Mouse (Mus musculus) intestine, embryonic 14.5 days (tissue): ENCODE data around the gene Trim16. TPM values are rescaled to one million over a fixed set of nuclear protein-coding genes. Genes with fewer than 3 reads are reported as not detected.

Experiments
- ATAC-seq: fragments of 200-750 bp; cut with Nextera tagmentation; replicated peaks from 2 replicates; pipeline ENCODE4 v1.8.0; 2017; ENCODE audit warnings: low read depth, moderate number of reproducible peaks, moderate TSS enrichment, moderate library complexity; ENCODE audit not compliant: low FRiP score, low TSS enrichment
- DNase-seq: peaks from one replicate; pipeline ENCODE4 v3.0.0-alpha.2; 2018; ENCODE audit warnings: low spot score
- H3K27ac ChIP-seq: fragments of 300-500 bp; sonication (generic); 2 replicates; pipeline ENCODE4 v1.5.1; 2014; ENCODE audit warnings: low read depth, mild to moderate bottlenecking, control low read depth
- H3K27me3 ChIP-seq: fragments of 300-500 bp; sonication (generic); replicated peaks from 2 replicates; pipeline ENCODE4 v1.6.1; 2014; ENCODE audit warnings: low read length, control low read depth; ENCODE audit not compliant: control insufficient read depth, insufficient read depth
- H3K36me3 ChIP-seq: fragments of 300-500 bp; sonication (generic); 2 replicates; pipeline ENCODE4 v1.6.1; 2014; ENCODE audit warnings: low read length, control low read depth; ENCODE audit not compliant: control insufficient read depth, insufficient read depth
- H3K4me1 ChIP-seq: fragments of 300-500 bp; sonication (generic); replicated peaks from 2 replicates; pipeline ENCODE4 v1.6.1; 2014; ENCODE audit warnings: low read length, control low read depth, mixed read lengths; ENCODE audit not compliant: control insufficient read depth, insufficient read depth
- H3K4me2 ChIP-seq: fragments of 300-500 bp; sonication (generic); 2 replicates; pipeline ENCODE4 v1.6.1; 2014; ENCODE audit warnings: low read length
- H3K4me3 ChIP-seq: fragments of 300-500 bp; sonication (generic); 2 replicates; pipeline ENCODE4 v1.5.1; 2014; ENCODE audit warnings: low read depth, low read length, control low read depth, mixed read lengths
- H3K9ac ChIP-seq: fragments of 300-500 bp; sonication (generic); 2 replicates; pipeline ENCODE4 v1.6.1; 2014; ENCODE audit warnings: mild to moderate bottlenecking, low read length
- H3K9me3 ChIP-seq: fragments of 300-500 bp; sonication (generic); 2 replicates; pipeline ENCODE4 v1.6.1; 2016; ENCODE audit warnings: low read length, control low read depth; ENCODE audit not compliant: control insufficient read depth
- WGBS: fragments of 180-500 bp; shearing (Covaris S2); extraction: QIAGEN DNeasy Blood & Tissue Kit; methylation state at CpG from one replicate; pipeline ENCODE4 v1.1.7; 2014; 5-methylcytosine and 5-hydroxymethylcytosine counted together
- polyA plus RNA-seq: library from polyadenylated mRNA; unstranded; fragments of >200 nt; fragmentation: Nextera tagmentation; extraction: Ambion mirVana; gene quantifications from 2 replicates; pipeline ENCODE4 v1.2.1, GENCODE M21; 2014

Trim16 gene
- polyA plus RNA-seq, 1 experiment from 2014 or later, result 13.1 TPM

GRCm38 (mm10) chr11:62869715-62870371, 49.8 kb downstream of the Trim16 start:
- ATAC-seq (no peak), DNase-seq (no peak)
- H3K9ac ChIP-seq, result no peak overlapping the region
- H3K36me3 ChIP-seq, result no peaks in the 10 kb centered on the region
- no peaks in the 10 kb centered on the region for H3K27me3 ChIP-seq
- H3K4me3 ChIP-seq, result no peak overlapping the region
- no peaks in the 10 kb centered on the region for H3K9me3 ChIP-seq
- H3K27ac ChIP-seq, result no peak overlapping the region
- H3K4me1 ChIP-seq, result no peaks in the 10 kb centered on the region
- WGBS, result 79% methylated on average over 8 of the region's 8 CpGs
- no peak overlapping the region for H3K4me2 ChIP-seq

GRCm38 (mm10) chr11:62873479-62873878, 53.4 kb downstream of the Trim16 start:
- H3K27ac ChIP-seq, result no peak overlapping the region
- ATAC-seq (no peak), DNase-seq (no peak)
- H3K4me2 ChIP-seq, result no peak overlapping the region
- no peaks in the 10 kb centered on the region for H3K4me1 ChIP-seq
- no peak overlapping the region for H3K4me3 ChIP-seq
- 77% methylated on average over 9 of the region's 9 CpGs for WGBS
- no peak overlapping the region for H3K9ac ChIP-seq
- no peaks in the 10 kb centered on the region for H3K36me3 ChIP-seq
- no peaks in the 10 kb centered on the region for H3K27me3 ChIP-seq
- H3K9me3 ChIP-seq, result no peaks in the 10 kb centered on the region

GRCm38 (mm10) chr11:62875696-62876095, 55.7 kb downstream of the Trim16 start:
- H3K9me3 ChIP-seq, result no peaks in the 10 kb centered on the region
- H3K27me3 ChIP-seq, result no peaks in the 10 kb centered on the region
- H3K4me2 ChIP-seq, result no peak overlapping the region
- 76% methylated on average over 1 of the region's 1 CpGs for WGBS
- no peaks in the 10 kb centered on the region for H3K36me3 ChIP-seq
- no peak for ATAC-seq
- H3K4me1 ChIP-seq, result no peaks in the 10 kb centered on the region
- no peak overlapping the region for H3K4me3 ChIP-seq
- no peak overlapping the region for H3K9ac ChIP-seq
- H3K27ac ChIP-seq, result no peak overlapping the region
- no peak for DNase-seq

DNA sequence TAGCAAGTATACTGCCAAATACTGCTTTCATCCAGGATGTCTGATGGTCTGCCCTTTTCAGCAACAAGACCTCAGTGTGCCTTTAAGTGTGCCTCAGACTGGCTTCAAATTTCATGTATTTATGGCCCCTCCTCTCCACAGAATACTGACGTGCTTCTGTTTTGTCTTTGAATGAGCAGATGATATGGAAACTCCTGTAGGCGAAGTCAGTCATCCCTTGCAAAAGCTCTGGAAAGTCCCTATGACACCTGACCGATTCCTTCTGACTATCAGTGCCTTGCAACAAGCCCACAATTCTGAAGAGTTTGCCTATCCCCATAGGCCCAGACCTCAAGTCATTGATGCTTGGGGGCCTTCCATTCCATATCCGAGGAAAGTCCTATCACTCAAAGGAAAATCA, 56.4 kb downstream of the Trim16 start:
- no peaks in the 10 kb centered on the region for H3K9me3 ChIP-seq
- H3K27me3 ChIP-seq, result no peaks in the 10 kb centered on the region
- no peaks in the 10 kb centered on the region for H3K36me3 ChIP-seq
- DNase-seq (no peak), ATAC-seq (no peak)
- H3K9ac ChIP-seq, result no peak overlapping the region
- no peak overlapping the region for H3K27ac ChIP-seq
- no peak overlapping the region for H3K4me3 ChIP-seq
- WGBS, result 72% methylated on average over 4 of the region's 4 CpGs
- H3K4me1 ChIP-seq, result no peaks in the 10 kb centered on the region
- no peak overlapping the region for H3K4me2 ChIP-seq

DNA sequence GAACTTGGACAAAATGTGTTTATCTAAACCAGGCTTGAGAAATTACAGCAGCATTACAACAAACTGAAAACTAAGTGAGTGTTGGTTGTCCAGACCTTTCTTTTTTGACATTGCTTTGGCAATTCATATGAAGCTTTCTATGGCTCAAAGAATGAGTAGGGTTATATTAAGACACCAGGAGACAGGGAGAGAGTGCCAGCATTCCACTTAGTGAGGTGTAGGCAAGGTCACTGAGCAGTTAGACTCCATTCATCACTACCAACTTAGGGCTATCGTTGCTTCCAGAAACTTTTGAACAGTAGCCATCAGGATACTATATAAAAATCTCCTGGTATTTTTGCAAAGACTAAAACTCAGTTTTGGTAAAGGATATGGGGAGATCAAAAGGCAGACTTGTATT, 57.4 kb downstream of the Trim16 start:
- no peak overlapping the region for H3K4me3 ChIP-seq
- no peaks in the 10 kb centered on the region for H3K27me3 ChIP-seq
- 70% methylated on average over 1 of the region's 1 CpGs for WGBS
- H3K4me1 ChIP-seq, result no peaks in the 10 kb centered on the region
- no peaks in the 10 kb centered on the region for H3K9me3 ChIP-seq
- H3K4me2 ChIP-seq, result no peak overlapping the region
- H3K9ac ChIP-seq, result no peak overlapping the region
- peaks cover 5% of the 10 kb centered on the region; the same call in 1 of the 2 replicates for H3K36me3 ChIP-seq
- no peak overlapping the region for H3K27ac ChIP-seq
- no peak for ATAC-seq
- no peak for DNase-seq

DNA sequence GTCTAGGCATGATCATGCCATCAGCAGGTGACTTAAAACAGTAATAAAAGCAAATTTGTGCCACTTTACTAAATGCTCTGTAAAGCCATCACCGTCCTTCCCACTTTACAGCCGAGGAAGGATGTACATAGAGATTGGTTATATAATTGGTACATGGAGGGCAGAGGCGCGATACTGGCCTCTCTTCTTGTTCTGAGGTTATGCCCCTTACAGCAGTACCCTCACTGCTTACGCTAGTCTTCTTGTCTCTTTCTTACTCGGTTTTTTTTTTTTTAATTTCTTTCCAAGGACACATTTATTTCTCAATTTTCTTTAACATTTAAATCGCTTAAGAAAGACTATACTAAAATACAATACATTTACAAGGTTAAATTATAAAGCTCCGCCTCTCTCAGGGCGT, 58.7 kb downstream of the Trim16 start:
- Histone ChIP-seq H3K4me1 (no peaks in the 10 kb centered on the region), H3K4me2 (peak overlapping the region; percentile 51), H3K27ac (no peak overlapping the region), H3K9me3 (no peaks in the 10 kb centered on the region), H3K9ac (0 out of 2 replicates have a peak overlapping the region, but pooled peaks have one; percentile 22), H3K27me3 (no peaks in the 10 kb centered on the region), H3K4me3 (peak overlapping the region; percentile 84), H3K36me3 (peaks cover 11% of the 10 kb centered on the region; the same call in 1 of the 2 replicates)
- 25% methylated on average over 9 of the region's 9 CpGs for WGBS
- peak; percentile 6; the same call in 1 of the 2 replicates for ATAC-seq
- DNase-seq, result no peak

DNA sequence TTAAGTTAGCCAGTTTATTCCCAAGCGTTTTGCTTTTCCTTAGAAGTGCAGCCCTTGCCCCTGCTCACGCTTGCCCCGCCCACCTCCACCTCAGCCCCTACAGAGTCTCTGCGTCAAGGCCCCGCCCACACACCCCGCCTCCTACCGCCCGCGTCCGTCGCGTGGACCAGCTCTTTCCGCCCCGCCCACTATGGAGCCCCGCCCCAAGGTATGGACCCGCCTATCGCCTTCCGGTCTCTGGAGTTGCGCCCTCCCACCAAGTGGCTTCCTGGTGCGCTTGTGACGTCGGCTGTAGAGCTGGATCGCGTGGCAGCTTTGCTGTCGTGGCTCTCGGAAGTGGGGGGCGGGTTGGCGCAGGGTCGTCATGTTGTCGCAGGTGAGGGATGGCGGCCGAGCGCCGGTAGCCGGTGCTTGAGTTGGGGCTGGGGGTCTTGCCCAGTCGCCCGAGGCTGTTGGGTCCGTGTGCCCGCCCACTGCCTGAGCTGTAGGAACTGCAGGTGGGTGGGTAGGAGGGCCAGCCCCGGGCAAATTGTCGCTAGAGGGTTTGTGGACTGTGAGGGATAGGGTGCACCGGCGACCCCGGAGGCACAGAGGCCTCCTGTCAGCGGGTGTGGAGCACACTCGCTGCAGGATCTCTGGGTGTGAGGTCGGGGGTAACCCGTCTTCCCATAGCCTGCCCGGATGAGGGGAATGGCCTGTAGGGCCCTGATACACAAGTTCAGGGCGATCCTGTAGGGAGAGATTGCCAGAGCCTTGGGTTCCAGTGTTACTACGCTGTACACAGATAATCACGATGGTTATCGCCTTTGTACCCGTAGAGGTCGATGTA, 59.4 kb downstream of the Trim16 start, which contains the start of gene Tvp23b:
Tvp23b (plus strand) TSS at position 236 of the 829 bp plus-strand sequence.
- peak; percentile 95 for ATAC-seq
- peak within 1 kb of the TSS; percentile 90 for H3K9ac ChIP-seq
- H3K4me1 ChIP-seq, result no peaks in the 10 kb centered on the region
- H3K9me3 ChIP-seq, result no peaks in the 10 kb centered on the region
- peaks cover 18% of the 10 kb centered on the region; the same call in 1 of the 2 replicates for H3K36me3 ChIP-seq
- no peaks in the 10 kb centered on the region for H3K27me3 ChIP-seq
- peak within 1 kb of the TSS; percentile 61 for H3K4me2 ChIP-seq
- DNase-seq, result peak; percentile 100
- 2% methylated on average over 55 of the region's 55 CpGs for WGBS
- peak within 1 kb of the TSS; percentile 84 for H3K4me3 ChIP-seq
- peak within 1 kb of the TSS; percentile 83 for H3K27ac ChIP-seq

DNA sequence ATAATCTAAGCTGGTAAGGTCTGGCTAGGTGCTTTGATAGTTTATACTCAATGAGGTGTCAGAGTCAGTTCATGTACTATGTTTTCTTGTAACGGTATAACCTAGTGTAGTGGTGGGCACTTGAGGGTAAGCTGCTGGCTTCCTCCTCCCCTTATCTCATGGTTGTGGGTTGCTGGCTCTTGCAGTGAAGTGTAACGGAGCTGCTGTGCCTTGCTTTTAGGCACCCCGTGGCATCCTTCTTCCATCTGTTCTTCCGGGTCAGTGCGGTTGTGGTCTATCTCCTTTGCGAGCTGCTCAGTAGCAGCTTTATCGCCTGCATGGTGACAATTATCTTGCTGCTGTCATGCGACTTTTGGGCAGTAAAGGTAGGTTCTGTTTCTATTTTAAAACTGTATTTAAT, 63.4 kb downstream of the Trim16 start:
- H3K27me3 ChIP-seq, result no peaks in the 10 kb centered on the region
- H3K9me3 ChIP-seq, result no peaks in the 10 kb centered on the region
- H3K36me3 ChIP-seq, result peaks cover 56% of the 10 kb centered on the region
- DNase-seq (no peak), ATAC-seq (no peak)
- WGBS, result 95% methylated on average over 8 of the region's 8 CpGs
- no peaks in the 10 kb centered on the region for H3K4me1 ChIP-seq
- H3K9ac ChIP-seq, result no peak overlapping the region
- no peak overlapping the region for H3K4me3 ChIP-seq
- no peak overlapping the region for H3K4me2 ChIP-seq
- no peak overlapping the region for H3K27ac ChIP-seq
